Mouse (Mus musculus) layer of hippocampus, adult 2 months (tissue): Measurements from ENCODE around the gene Zbtb16. TPM values are rescaled to one million over a fixed set of nuclear protein-coding genes. Genes with fewer than 3 reads are reported as not detected.
A peak's percentile ranks its signal among the peaks of the same experiment; 100 is the strongest.

Source experiments
- DNase-seq, 2 experiments: peaks; one replicate each; pipeline ENCODE4 v3.0.0; 2022; ENCODE audit warnings: low spot score in 2 of 2
- H3K27ac ChIP-seq: fragments of 200-600 bp; 2 replicates; pipeline ENCODE4 v1.8.1; 2022
- H3K4me3 ChIP-seq: fragments of 200-600 bp; 2 replicates; pipeline ENCODE4 v1.8.1; 2022; ENCODE audit warnings: mild to moderate bottlenecking
- CTCF ChIP-seq: fragments of 200-600 bp; conservative IDR thresholded peaks from 2 replicates; pipeline ENCODE4 v1.8.1; 2022; ENCODE audit warnings: antibody characterized with exemption, mild to moderate bottlenecking, moderate library complexity
- total RNA-seq, 2 experiments: library from RNA; stranded (reverse); gene quantifications; 2 replicates each; pipeline ENCODE4 v1.2.3; 2021

Zbtb16 gene
- total RNA-seq, 2 experiments from 2014 or later: 143 to 149 TPM

- no peak for TF ChIP-seq CTCF
- no peak for DNase-seq
- peak overlapping the region; percentile 83 for H3K27ac ChIP-seq
- peak overlapping the region; percentile 39 for H3K4me3 ChIP-seq
These were observed 186.8 kb downstream of the Zbtb16 start for GRCm38 (mm10) chr9:48649098-48649766.

- Histone ChIP-seq H3K4me3 (peak overlapping the region; percentile 39), H3K27ac (peak overlapping the region; percentile 83)
- DNase-seq: no peak
- TF ChIP-seq CTCF: 0 out of 2 replicates have a peak, but pooled peaks have one; percentile 3
These were observed 187.5 kb downstream of the Zbtb16 start for GRCm38 (mm10) chr9:48648285-48649097.

- no peak for DNase-seq
- H3K4me3 ChIP-seq: peak overlapping the region; percentile 8; the same call in 1 of the 2 replicates
- peak overlapping the region; percentile 83 for H3K27ac ChIP-seq
- no peak for TF ChIP-seq CTCF
These were observed 188.3 kb downstream of the Zbtb16 start for GRCm38 (mm10) chr9:48647648-48648284.

GRCm38 (mm10) chr9:48646781-48647647, 189.0 kb downstream of the Zbtb16 start:
- TF ChIP-seq CTCF: no peak
- H3K27ac ChIP-seq: peak overlapping the region; percentile 83

GRCm38 (mm10) chr9:48646251-48646650, 189.8 kb downstream of the Zbtb16 start:
- Histone ChIP-seq H3K4me3 (no peak overlapping the region), H3K27ac (peak overlapping the region; percentile 67)
- TF ChIP-seq CTCF: peak; percentile 97
- DNase-seq: peak; percentile 80 to 85

More at GRCm38 (mm10) chr9:48646781-48647647, 189.0 kb downstream of the Zbtb16 start:
- H3K4me3 ChIP-seq: peak overlapping the region; percentile 8; the same call in 1 of the 2 replicates
- DNase-seq: no peak

GRCm38 (mm10) chr9:48645648-48646126, 190.3 kb downstream of the Zbtb16 start:
- no peak for TF ChIP-seq CTCF
- 0 out of 2 replicates have a peak overlapping the region, but pooled peaks have one; percentile 48 for H3K27ac ChIP-seq
- no peak for DNase-seq
- H3K4me3 ChIP-seq: no peak overlapping the region

GRCm38 (mm10) chr9:48644926-48645647, 190.9 kb downstream of the Zbtb16 start:
- Histone ChIP-seq H3K27ac (no peak overlapping the region), H3K4me3 (no peak overlapping the region)
- TF ChIP-seq CTCF: peak; percentile 85
- peak in 1 of 2 experiments; percentile 56 for DNase-seq

- Histone ChIP-seq H3K4me3 (no peak overlapping the region), H3K27ac (no peak overlapping the region)
- peak; percentile 48 for TF ChIP-seq CTCF
- no peak for DNase-seq
These were observed 191.6 kb downstream of the Zbtb16 start for GRCm38 (mm10) chr9:48644376-48644775.

GRCm38 (mm10) chr9:48641636-48642035, 194.4 kb downstream of the Zbtb16 start:
- TF ChIP-seq CTCF: no peak
- no peak for DNase-seq
- Histone ChIP-seq H3K4me3 (no peak overlapping the region), H3K27ac (no peak overlapping the region)

GRCm38 (mm10) chr9:48640881-48641280, 195.1 kb downstream of the Zbtb16 start:
- no peak for TF ChIP-seq CTCF
- no peak for DNase-seq
- Histone ChIP-seq H3K27ac (no peak overlapping the region), H3K4me3 (no peak overlapping the region)

GRCm38 (mm10) chr9:48638176-48638803, 197.7 kb downstream of the Zbtb16 start:
- Histone ChIP-seq H3K4me3 (no peak overlapping the region), H3K27ac (no peak overlapping the region)
- TF ChIP-seq CTCF: no peak
- no peak for DNase-seq
